Mouse (Mus musculus) cortical plate, adult 2 months (tissue): ENCODE data around the gene Dnah2.

Experiments used
- CTCF ChIP-seq: fragments of 200-500 bp; IDR thresholded peaks from 2 replicates; pipeline ENCODE4 v1.5.1; 2011; ENCODE audit warnings: mild to moderate bottlenecking, control low read depth, low read length; ENCODE audit not compliant: insufficient read depth; ENCODE audit errors: extremely low read depth
- POLR2A ChIP-seq: fragments of 200-500 bp; IDR thresholded peaks from 2 replicates; pipeline ENCODE4 v1.6.1; 2011; ENCODE audit warnings: mild to moderate bottlenecking, low read length, control low read depth; ENCODE audit not compliant: insufficient read depth; ENCODE audit errors: extremely low read depth

DNA sequence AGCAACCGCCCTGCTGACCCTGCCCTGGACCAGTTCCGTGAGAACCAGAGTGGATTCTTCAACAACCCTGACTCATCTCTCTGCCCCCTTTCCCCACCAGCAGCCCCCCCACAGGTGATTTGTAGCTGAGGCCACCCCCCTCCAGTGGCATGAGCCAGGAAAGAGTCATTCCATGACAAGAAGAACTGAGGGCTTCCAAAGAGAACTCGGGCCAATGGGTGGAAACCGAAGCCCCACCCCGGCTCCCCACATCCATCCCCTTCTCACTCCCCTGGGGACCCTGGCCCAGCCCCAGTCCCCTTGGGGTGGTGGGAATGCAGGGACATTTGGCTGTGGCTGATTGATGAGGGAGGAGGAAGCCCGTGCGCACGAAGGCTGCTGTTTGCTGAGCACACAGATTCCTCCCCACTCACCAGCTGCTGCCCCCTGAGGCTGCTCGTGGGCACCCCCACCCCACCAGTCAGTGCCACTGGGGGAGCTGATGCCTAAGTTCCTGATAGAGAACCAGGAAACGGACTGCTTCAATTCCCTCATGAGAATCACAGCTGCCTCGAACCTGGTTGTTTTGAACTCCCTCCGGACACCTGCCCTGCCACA, at the start of gene Dnah2:
- TF ChIP-seq CTCF, result no peak
- TF ChIP-seq POLR2A, result no peak
